Mouse (Mus musculus) brain, adult 10 weeks (tissue): ENCODE results near the gene Eme1. TPM values are rescaled to one million over a fixed set of nuclear protein-coding genes. Genes with fewer than 3 reads are reported as not detected.

Experiments
- polyA plus RNA-seq: library from polyadenylated mRNA; stranded (reverse); fragments of 350-450 nt; fragmentation: Illumina TruSeq; extraction: RNeasy Lipid Tissue Mini Kit (QIAGEN cat#74804); gene quantifications from one replicate; pipeline ENCODE4 v1.2.3, GENCODE M21; 2015; ENCODE audit warnings: low read depth, low replicate concordance

Gene Eme1
- not detected for polyA plus RNA-seq

DNA sequence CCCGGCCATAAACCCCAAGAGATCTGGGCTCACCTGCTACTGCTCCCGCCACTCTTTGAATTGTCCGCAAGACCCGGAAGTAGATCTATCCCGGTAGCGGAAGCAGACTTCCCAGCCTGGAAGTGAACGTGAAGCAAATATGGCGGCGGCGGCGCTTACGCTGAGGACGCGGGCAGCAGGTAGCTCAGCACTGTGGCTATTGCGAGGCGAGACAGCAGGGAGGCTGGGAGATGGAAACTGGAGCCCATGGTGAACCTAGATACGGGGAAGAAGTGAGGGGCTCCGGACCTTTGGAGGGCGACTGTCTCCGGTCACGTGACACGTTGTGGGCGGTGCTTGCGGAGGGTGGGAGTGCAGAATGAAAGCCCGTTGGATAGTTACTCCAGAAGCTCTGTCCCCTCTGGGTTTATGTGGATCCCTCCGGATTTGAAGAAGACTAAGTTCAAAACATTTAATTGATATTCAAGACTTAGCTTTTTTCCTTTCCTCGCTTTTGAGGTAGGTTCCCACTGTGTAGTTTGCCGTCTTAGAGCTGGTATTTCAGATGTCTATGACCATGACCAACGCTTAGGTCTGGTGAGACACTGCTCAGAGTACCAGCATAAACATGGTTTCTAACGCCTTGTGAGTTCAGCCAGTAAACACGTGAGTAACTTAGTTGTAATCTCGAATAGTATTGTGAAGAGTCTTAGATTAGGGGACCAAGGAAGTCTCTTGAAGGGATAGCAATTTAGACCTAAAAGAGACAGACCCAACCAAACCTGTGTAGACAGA lies at the start of gene Eme1, which contains the start of gene Mrpl27:
Gene Eme1, minus strand, starts transcription at position 302 of the 774 bp plus-strand sequence.
Gene Mrpl27, plus strand, starts transcription at position 105 of the 774 bp plus-strand sequence.

GRCm38 (mm10) chr11:94676754-94677606 lies 23.2 kb upstream of the Eme1 start, which contains the start of gene Xylt2:
Gene Xylt2 (minus strand): TSS chr11:94677515.

DNA sequence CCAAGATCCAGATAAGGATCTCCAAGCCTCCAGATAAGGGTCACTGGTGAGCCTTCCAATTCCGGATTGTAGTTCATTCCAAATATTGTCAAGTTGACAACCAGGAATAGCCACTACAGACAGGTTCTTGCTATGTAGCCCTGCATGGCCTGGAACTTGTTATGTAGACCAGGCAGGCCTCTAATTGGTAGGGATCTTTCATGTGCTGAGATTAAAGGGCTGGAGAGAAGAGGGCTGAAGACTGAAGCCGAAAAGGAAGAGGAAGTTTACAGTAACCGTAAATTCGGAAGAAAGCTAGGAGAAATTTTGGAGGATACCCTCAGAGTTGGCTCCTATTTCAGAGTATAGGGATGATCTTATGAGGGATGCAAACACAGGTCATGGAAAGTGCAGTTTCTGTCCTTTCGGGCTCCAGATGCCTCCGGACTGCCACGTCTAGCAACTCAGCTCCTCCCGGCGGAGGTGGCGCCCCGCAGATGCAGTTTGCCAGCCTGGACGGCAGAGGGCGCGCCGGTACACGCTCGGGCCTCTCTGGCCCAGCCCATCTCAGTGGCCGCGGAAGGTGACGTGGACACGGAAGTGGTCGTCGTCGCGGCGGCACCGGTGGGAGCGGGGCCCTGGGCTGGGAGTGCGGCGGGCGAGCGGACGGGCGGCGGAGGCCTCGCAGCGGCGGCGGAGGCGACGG lies 24.4 kb downstream of the Eme1 start, which contains the start of gene Lrrc59:
Gene Lrrc59, plus strand, starts transcription at position 569 of the 685 bp plus-strand sequence.

GRCm38 (mm10) chr11:94601321-94602281 lies 52.2 kb downstream of the Eme1 start, which contains the start of gene Acsf2:
Gene Acsf2 (minus strand): TSS chr11:94601871.

Other genes starting within 250 kb of the Eme1 start
- 56.4 TPM for gene Cacna1g, start 179.8 kb downstream of the Eme1 start, polyA plus RNA-seq
- 0.58 TPM for gene Spata20, start 167.8 kb downstream of the Eme1 start, polyA plus RNA-seq
- gene Epn3, start 154.0 kb downstream of the Eme1 start, polyA plus RNA-seq: 3.0 TPM
- 3.5 TPM for gene Mycbpap, start 132.2 kb downstream of the Eme1 start, polyA plus RNA-seq
- gene Rsad1, start 104.7 kb downstream of the Eme1 start, polyA plus RNA-seq: 8.6 TPM
- not detected for gene Chad, start 88.9 kb downstream of the Eme1 start, polyA plus RNA-seq
- gene Acsf2, start 52.1 kb downstream of the Eme1 start, polyA plus RNA-seq: 10.9 TPM
- 93.8 TPM for gene Lrrc59, start 24.2 kb downstream of the Eme1 start, polyA plus RNA-seq
- gene Mrpl27, start 197 bp downstream of the Eme1 start, polyA plus RNA-seq: 136 TPM
- 23.4 TPM for gene Xylt2, start 23.6 kb upstream of the Eme1 start, polyA plus RNA-seq
- not detected for gene Gm11541, start 50.5 kb upstream of the Eme1 start, polyA plus RNA-seq
- gene Cdc34b, start 87.8 kb upstream of the Eme1 start, polyA plus RNA-seq: not detected
- gene Tmem92, start 128.7 kb upstream of the Eme1 start, polyA plus RNA-seq: not detected